Mouse (Mus musculus): ENCODE results near the gene Barx2. TPM values are rescaled to one million over a fixed set of nuclear protein-coding genes. Genes with fewer than 3 reads are reported as not detected.

Gene Barx2
- not detected for total RNA-seq (2023)

DNA sequence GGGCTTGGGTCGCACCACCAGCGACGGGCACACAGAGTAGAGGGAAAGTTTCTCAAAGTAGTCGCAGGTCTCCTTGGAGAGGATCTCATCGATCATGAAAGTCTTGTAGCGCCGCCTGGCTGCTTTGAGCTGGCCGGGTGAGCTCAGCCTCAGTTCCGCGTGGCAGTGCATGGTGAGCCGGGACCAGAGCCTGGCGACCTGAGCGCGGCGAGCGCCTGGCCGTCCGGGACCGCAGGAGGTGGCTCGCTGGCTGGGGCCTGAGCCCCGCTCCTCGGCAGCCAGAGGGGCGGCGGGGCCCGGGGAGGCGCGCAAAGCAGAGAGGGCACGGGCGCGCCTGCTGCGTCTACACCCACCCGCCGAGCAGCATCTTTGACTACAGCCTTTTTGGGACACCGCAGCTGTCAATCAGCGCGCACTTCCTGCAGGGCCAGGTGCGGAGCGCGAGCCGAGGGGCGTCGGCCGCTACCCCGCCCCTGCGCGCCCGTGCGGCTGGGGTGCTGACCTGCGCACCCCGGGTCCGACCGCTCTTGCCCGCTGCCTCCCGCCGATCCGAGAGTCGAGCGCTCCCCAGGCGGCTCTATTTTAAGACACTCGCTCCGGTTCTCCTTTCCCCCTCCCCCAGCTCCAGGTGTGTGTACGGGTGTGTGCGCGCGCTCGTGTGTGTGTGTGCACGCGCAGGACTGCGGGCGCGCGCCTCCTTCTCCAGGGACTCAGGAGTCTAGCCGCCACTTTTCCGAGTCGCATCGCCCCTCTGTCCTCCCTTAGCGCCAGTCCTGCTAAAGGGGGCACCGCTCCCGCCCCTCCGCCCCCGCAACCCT, at the start of gene Barx2:
TSS of gene Barx2 (minus strand) at position 542 of the 818 bp plus-strand sequence.

Other genes starting within 250 kb of the Barx2 start
- gene Arhgap32, start 202.7 kb upstream of the Barx2 start, total RNA-seq (2023), result 1 to 10 TPM; 1.8 to 4.7 TPM